Mouse (Mus musculus) liver, adult 2 months (tissue): ENCODE data around the gene Bik. TPM values are rescaled to one million over a fixed set of nuclear protein-coding genes. Genes with fewer than 3 reads are reported as not detected.

Experiments
- DNase-seq: peaks from one replicate; pipeline ENCODE4 v3.0.0-alpha.2; 2011; ENCODE audit warnings: low read depth, low spot score; ENCODE audit errors: extremely low read depth
- H3K27ac ChIP-seq: fragments of 200-500 bp; replicated peaks from 2 replicates; pipeline ENCODE4 v1.5.1; 2012; ENCODE audit warnings: low read depth, mild to moderate bottlenecking, control low read depth, inconsistent platforms, low read length; ENCODE audit not compliant: insufficient read depth
- H3K27me3 ChIP-seq: fragments of 200-500 bp; 2 replicates; pipeline ENCODE4 v1.6.1; 2012; ENCODE audit warnings: mild to moderate bottlenecking, moderate library complexity, low read length, inconsistent platforms; ENCODE audit not compliant: control insufficient read depth, insufficient read depth
- H3K36me3 ChIP-seq: fragments of 200-500 bp; 2 replicates; pipeline ENCODE4 v1.6.1; 2012; ENCODE audit warnings: low read length, inconsistent platforms; ENCODE audit not compliant: control insufficient read depth, insufficient read depth
- H3K4me1 ChIP-seq: fragments of 200-500 bp; 2 replicates; pipeline ENCODE4 v1.6.1; 2011; ENCODE audit warnings: low read length; ENCODE audit not compliant: control insufficient read depth, insufficient read depth
- H3K4me3 ChIP-seq: fragments of 200-500 bp; 2 replicates; pipeline ENCODE4 v1.5.1; 2011; ENCODE audit warnings: low read depth, mild to moderate bottlenecking, control low read depth, low read length, moderate library complexity; ENCODE audit not compliant: insufficient read depth
- H3K79me2 ChIP-seq: fragments of 200-500 bp; 2 replicates; pipeline ENCODE4 v1.6.1; 2012; ENCODE audit warnings: inconsistent platforms, mild to moderate bottlenecking, low read length, moderate library complexity; ENCODE audit not compliant: control insufficient read depth, insufficient read depth
- H3K9ac ChIP-seq: fragments of 200-500 bp; 2 replicates; pipeline ENCODE4 v1.6.1; 2012; ENCODE audit warnings: low read depth, mild to moderate bottlenecking, control low read depth, inconsistent platforms, low read length
- CTCF ChIP-seq: fragments of 200-500 bp; IDR thresholded peaks from 2 replicates; pipeline ENCODE4 v1.5.1; 2011; ENCODE audit warnings: low read depth, low read length, control low read depth
- POLR2A ChIP-seq: fragments of 200-500 bp; IDR thresholded peaks from 2 replicates; pipeline ENCODE4 v1.6.1; 2011; ENCODE audit warnings: low read length, control low read depth; ENCODE audit not compliant: insufficient read depth; ENCODE audit errors: extremely low read depth
- WGBS: fragments of 180-500 bp; shearing (Covaris S2); methylation state at CpG from one replicate; pipeline ENCODE4 v1.1.7; 2018; 5-methylcytosine and 5-hydroxymethylcytosine counted together
- polyA plus RNA-seq: library from polyadenylated mRNA; depleted of rRNA; stranded (reverse); fragments of >200 nt; gene quantifications from 2 replicates; pipeline ENCODE4 v1.2.3, GENCODE M21; 2012
- total RNA-seq: library from RNA; depleted of rRNA; stranded (reverse); fragments of >200 nt; gene quantifications from 2 replicates; pipeline ENCODE4 v1.2.3, GENCODE M21; 2014

Bik gene
- total and polyA plus RNA-seq, 2 experiments, result 6.3 to 7.0 TPM

GRCm38 (mm10) chr15:83546029-83546428 lies 19.4 kb downstream of the Bik start:
- Histone ChIP-seq H3K79me2 (no peaks in the 10 kb centered on the region), H3K9ac (no peak overlapping the region), H3K4me1 (no peaks in the 10 kb centered on the region), H3K27me3 (no peaks in the 10 kb centered on the region), H3K36me3 (peaks cover 9% of the 10 kb centered on the region; the same call in 1 of the 2 replicates), H3K4me3 (no peak overlapping the region), H3K27ac (no peak overlapping the region)
- DNase-seq, result no peak
- WGBS, result 87% methylated on average over 7 of the region's 7 CpGs
- no peak for TF ChIP-seq POLR2A
- TF ChIP-seq CTCF, result no peak

GRCm38 (mm10) chr15:83547144-83547543 lies 20.5 kb downstream of the Bik start:
- WGBS, result 82% methylated on average over 8 of the region's 8 CpGs

GRCm38 (mm10) chr15:83550137-83550536 lies 23.5 kb downstream of the Bik start:
- no peak for DNase-seq
- TF ChIP-seq CTCF (no peak), POLR2A (no peak)
- H3K27me3 ChIP-seq, result no peaks in the 10 kb centered on the region
- no peak overlapping the region for H3K9ac ChIP-seq
- no peaks in the 10 kb centered on the region for H3K79me2 ChIP-seq
- no peak overlapping the region for H3K27ac ChIP-seq
- H3K36me3 ChIP-seq, result peaks cover 7% of the 10 kb centered on the region; the same call in 1 of the 2 replicates
- H3K4me3 ChIP-seq, result no peak overlapping the region
- no peaks in the 10 kb centered on the region for H3K4me1 ChIP-seq
- WGBS, result 77% methylated on average over 2 of the region's 2 CpGs

More at GRCm38 (mm10) chr15:83547144-83547543, 20.5 kb downstream of the Bik start:
- Histone ChIP-seq H3K27me3 (no peaks in the 10 kb centered on the region), H3K4me1 (no peaks in the 10 kb centered on the region), H3K4me3 (no peak overlapping the region), H3K9ac (no peak overlapping the region), H3K79me2 (no peaks in the 10 kb centered on the region), H3K27ac (no peak overlapping the region), H3K36me3 (peaks cover 7% of the 10 kb centered on the region; the same call in 1 of the 2 replicates)
- DNase-seq, result no peak
- no peak for TF ChIP-seq POLR2A
- TF ChIP-seq CTCF, result no peak

GRCm38 (mm10) chr15:83553831-83554230 lies 27.2 kb downstream of the Bik start:
- Histone ChIP-seq H3K27me3 (no peaks in the 10 kb centered on the region), H3K79me2 (no peaks in the 10 kb centered on the region), H3K27ac (no peak overlapping the region), H3K4me3 (no peak overlapping the region), H3K36me3 (peaks cover 2% of the 10 kb centered on the region; the same call in 1 of the 2 replicates), H3K4me1 (0 out of 2 replicates have a peak, but pooled peaks cover 2% of the 10 kb centered on the region), H3K9ac (no peak overlapping the region)
- TF ChIP-seq POLR2A, result no peak
- TF ChIP-seq CTCF, result no peak
- no peak for DNase-seq

GRCm38 (mm10) chr15:83555161-83555974 lies 28.7 kb downstream of the Bik start:
- Histone ChIP-seq H3K4me1 (0 out of 2 replicates have a peak, but pooled peaks cover 2% of the 10 kb centered on the region), H3K27me3 (no peaks in the 10 kb centered on the region), H3K79me2 (no peaks in the 10 kb centered on the region), H3K27ac (peak overlapping the region; percentile 79), H3K4me3 (peak overlapping the region; percentile 85), H3K9ac (peak overlapping the region; percentile 99), H3K36me3 (no peaks in the 10 kb centered on the region; the same call in 1 of the 2 replicates)
- no peak for TF ChIP-seq CTCF
- peak; percentile 84 for TF ChIP-seq POLR2A
- under 1% methylated on average over 74 of the region's 74 CpGs for WGBS
- DNase-seq, result peak; percentile 79
